Mouse (Mus musculus): Measurements from ENCODE around the gene Olfr465-ps1.

The Olfr465-ps1 gene

GRCm38 (mm10) chr13:65137789-65138188 is at the start of gene Olfr465-ps1:
Gene Olfr465-ps1 (plus strand): TSS chr13:65138089.
- DNase-seq (ENCODE audit: low spot score in 2 of 2) = no peak

GRCm38 (mm10) chr13:65095923-65096322 is 42.0 kb upstream of the Olfr465-ps1 start:
- DNase-seq (ENCODE audit: low spot score in 2 of 2) = no peak

- no peak for DNase-seq (ENCODE audit: low spot score in 2 of 2)
These were observed 40.9 kb upstream of the Olfr465-ps1 start for GRCm38 (mm10) chr13:65097018-65097417.

DNA sequence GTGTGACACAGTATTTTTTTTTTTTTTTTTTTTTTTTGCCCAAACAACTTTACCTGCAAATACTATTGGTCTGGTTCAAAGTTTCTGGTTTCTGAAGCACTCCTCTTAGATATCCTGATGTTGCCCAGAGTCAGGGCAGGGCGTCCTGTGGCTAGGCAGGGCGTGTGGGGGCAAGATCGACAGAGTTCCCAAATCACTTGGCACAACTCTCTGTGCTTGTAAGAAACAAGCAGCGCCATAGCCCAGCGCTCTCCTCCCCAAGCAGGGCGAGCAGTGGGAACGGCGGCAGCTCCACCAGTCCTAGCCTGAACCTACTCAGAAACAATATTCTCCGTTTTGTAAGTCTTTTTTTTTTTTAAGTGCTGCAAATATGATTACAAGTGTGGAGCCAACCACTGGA is 37.2 kb upstream of the Olfr465-ps1 start:
- no peak for DNase-seq (ENCODE audit: low spot score in 2 of 2)

GRCm38 (mm10) chr13:65101232-65101631 is 36.7 kb upstream of the Olfr465-ps1 start:
- no peak for DNase-seq (ENCODE audit: low spot score in 2 of 2)

- no peak for DNase-seq (ENCODE audit: low spot score in 2 of 2)
These were observed 25.9 kb upstream of the Olfr465-ps1 start for GRCm38 (mm10) chr13:65111961-65112360.

- DNase-seq (ENCODE audit: low spot score in 2 of 2) = peak; percentile 81 to 88
These were observed 25.3 kb upstream of the Olfr465-ps1 start, which contains the start of gene Mfsd14b for GRCm38 (mm10) chr13:65112459-65113110. Gene Mfsd14b (minus strand): TSS chr13:65112975.

- no peak for DNase-seq (ENCODE audit: low spot score in 2 of 2)
These were observed 24.6 kb upstream of the Olfr465-ps1 start for GRCm38 (mm10) chr13:65113239-65113638.

GRCm38 (mm10) chr13:65120984-65121383 is 16.9 kb upstream of the Olfr465-ps1 start:
- DNase-seq (ENCODE audit: low spot score in 2 of 2) = no peak

DNA sequence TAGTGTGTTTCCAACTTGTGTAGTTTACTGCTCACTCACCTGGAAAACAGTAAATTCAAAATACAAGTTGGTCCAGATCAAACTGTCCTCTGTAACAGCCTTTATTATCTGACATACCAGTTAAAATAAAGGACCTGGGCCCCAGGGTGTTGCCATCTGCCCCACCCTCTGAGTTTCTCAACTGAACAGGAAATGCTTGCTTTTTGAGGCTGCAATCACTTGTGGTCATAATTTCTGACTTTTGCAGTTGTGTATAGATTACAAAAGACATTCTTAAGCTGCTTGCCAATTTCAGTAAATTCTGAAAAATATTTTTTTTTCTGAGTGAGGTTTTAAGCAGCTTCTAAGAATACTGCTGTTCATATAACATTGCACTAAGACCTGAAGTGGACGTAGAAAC is 15.8 kb upstream of the Olfr465-ps1 start:
- DNase-seq (ENCODE audit: low spot score in 2 of 2) = no peak

- no peak for DNase-seq (ENCODE audit: low spot score in 2 of 2)
These were observed 10.6 kb upstream of the Olfr465-ps1 start for GRCm38 (mm10) chr13:65127063-65127847.

DNA sequence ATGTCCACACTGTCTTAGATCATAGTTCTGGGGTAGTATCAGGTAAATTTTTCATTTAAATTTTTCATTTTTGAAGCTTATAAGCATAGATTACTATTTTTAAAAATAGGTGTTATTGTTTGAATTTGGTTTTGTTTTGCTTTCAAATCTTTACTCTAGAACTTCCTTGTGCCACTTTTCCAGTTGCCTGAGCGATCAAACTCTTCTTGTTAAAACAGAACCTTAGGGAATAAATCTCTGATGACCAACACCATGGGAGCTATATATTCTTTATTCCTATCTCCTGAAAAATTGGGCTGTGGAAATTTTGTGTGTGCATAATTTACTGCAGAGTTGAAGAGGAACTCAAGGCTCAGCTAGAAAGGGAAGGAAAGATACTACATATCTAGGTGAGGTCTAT is 12.1 kb downstream of the Olfr465-ps1 start, which contains the start of gene Olfr466:
Gene Olfr466 (plus strand): TSS at position 301 of the 400 bp plus-strand sequence.
- no peak for DNase-seq (ENCODE audit: low spot score in 2 of 2)

GRCm38 (mm10) chr13:65174102-65174501 is 36.2 kb downstream of the Olfr465-ps1 start:
- DNase-seq (ENCODE audit: low spot score in 2 of 2) = no peak

GRCm38 (mm10) chr13:65175734-65176471 is 38.0 kb downstream of the Olfr465-ps1 start:
- DNase-seq (ENCODE audit: low spot score in 2 of 2) = peak in 1 of 2 experiments; percentile 3

- no peak for DNase-seq (ENCODE audit: low spot score in 2 of 2)
These were observed 38.7 kb downstream of the Olfr465-ps1 start for GRCm38 (mm10) chr13:65176472-65177091.
